Mouse (Mus musculus): ENCODE measurements at regions not wholly inside any gene's neighbourhood (a gene's known extent, or its start where the extent isn't known, plus 50 kb on each side); places are given as distances from the start of the nearest gene placed in this dataset.

- no peak for DNase-seq
Observed at GRCm38 (mm10) chr14:87865216-87866202, 449.1 kb downstream of the Tdrd3 start.

GRCm38 (mm10) chr14:87901784-87902183, 485.3 kb downstream of the Tdrd3 start:
- DNase-seq = no peak

GRCm38 (mm10) chr14:87902416-87902815, 486.0 kb downstream of the Tdrd3 start:
- no peak for DNase-seq
